Mouse (Mus musculus) lung, embryonic 15.5 days (tissue): ENCODE data around the gene Chaf1a. TPM values are rescaled to one million over a fixed set of nuclear protein-coding genes. Genes with fewer than 3 reads are reported as not detected.

Source experiments
- ATAC-seq: fragments of 200-750 bp; cut with Nextera tagmentation; 2 replicates; pipeline ENCODE4 v1.8.0; 2017; ENCODE audit warnings: moderate number of reproducible peaks, borderline replicate concordance; ENCODE audit not compliant: low FRiP score, low TSS enrichment; ENCODE audit errors: extremely low read depth
- H3K27ac ChIP-seq: fragments of 300-500 bp; sonication (generic); 2 replicates; pipeline ENCODE4 v1.5.1; 2015; ENCODE audit warnings: moderate library complexity, mild to moderate bottlenecking, inconsistent platforms
- H3K27me3 ChIP-seq: fragments of 300-500 bp; sonication (generic); 2 replicates; pipeline ENCODE4 v1.6.1; 2015; ENCODE audit warnings: inconsistent platforms
- H3K36me3 ChIP-seq: fragments of 300-500 bp; sonication (generic); 2 replicates; pipeline ENCODE4 v1.6.1; 2015; ENCODE audit warnings: inconsistent platforms
- H3K4me1 ChIP-seq: fragments of 300-500 bp; sonication (generic); 2 replicates; pipeline ENCODE4 v1.6.1; 2015; ENCODE audit warnings: inconsistent platforms
- H3K4me2 ChIP-seq: fragments of 300-500 bp; sonication (generic); 2 replicates; pipeline ENCODE4 v1.6.1; 2015; ENCODE audit warnings: inconsistent platforms, mild to moderate bottlenecking, moderate library complexity
- H3K4me3 ChIP-seq: fragments of 300-500 bp; sonication (generic); 2 replicates; pipeline ENCODE4 v1.5.1; 2015; ENCODE audit warnings: mild to moderate bottlenecking, inconsistent platforms
- H3K9ac ChIP-seq: fragments of 300-500 bp; sonication (generic); 2 replicates; pipeline ENCODE4 v1.6.1; 2015; ENCODE audit warnings: inconsistent platforms
- H3K9me3 ChIP-seq: fragments of 300-500 bp; sonication (generic); 2 replicates; pipeline ENCODE4 v1.6.1; 2016; ENCODE audit warnings: inconsistent platforms
- WGBS: fragments of 180-500 bp; shearing (Covaris S2); methylation state at CpG from one replicate; pipeline ENCODE4 v1.1.7; 2015; 5-methylcytosine and 5-hydroxymethylcytosine counted together
- polyA plus RNA-seq: library from polyadenylated mRNA; unstranded; fragments of >200 nt; fragmentation: Nextera tagmentation; extraction: Ambion mirVana; gene quantifications from 2 replicates; pipeline ENCODE4 v1.2.1, GENCODE M21; 2015

Gene Chaf1a
- polyA plus RNA-seq, 1 experiment from 2014 or later: 32.4 TPM

DNA sequence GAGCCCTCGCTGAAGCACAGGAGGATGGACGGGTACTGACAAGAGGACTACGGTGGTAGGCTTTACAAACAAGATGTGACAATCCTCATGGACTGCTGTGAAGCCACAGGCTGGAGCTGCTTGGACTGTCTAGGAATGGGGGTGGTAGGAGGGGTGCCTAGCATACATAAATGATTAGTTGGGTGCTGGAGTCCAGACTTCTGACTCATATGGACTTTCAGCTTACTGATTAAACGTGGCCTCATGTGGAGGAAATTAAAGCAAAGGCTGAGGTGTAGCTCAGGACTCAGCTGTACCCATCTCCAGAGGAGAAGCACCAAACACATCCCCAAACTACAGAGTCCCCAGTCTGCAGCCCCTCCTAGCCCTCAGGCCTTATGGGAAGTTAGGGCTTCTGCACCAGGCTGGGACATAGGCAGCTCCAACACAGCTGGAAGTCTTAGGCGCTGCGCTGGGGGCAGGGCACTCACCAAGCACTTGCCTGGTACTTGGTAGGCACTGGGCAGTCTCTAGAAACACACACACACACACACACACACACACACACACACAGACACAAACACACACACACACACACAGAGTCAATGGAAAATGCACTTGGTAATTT lies 8.0 kb upstream of the Chaf1a start:
- Histone ChIP-seq H3K9ac (no peak overlapping the region), H3K27me3 (no peaks in the 10 kb centered on the region), H3K9me3 (no peaks in the 10 kb centered on the region), H3K27ac (no peak overlapping the region), H3K4me1 (peaks cover 42% of the 10 kb centered on the region), H3K4me3 (no peak overlapping the region), H3K4me2 (no peak overlapping the region), H3K36me3 (peaks cover 19% of the 10 kb centered on the region; the same call in 1 of the 2 replicates)
- no peak for ATAC-seq
- WGBS: 67% methylated on average over 6 of the region's 6 CpGs

DNA sequence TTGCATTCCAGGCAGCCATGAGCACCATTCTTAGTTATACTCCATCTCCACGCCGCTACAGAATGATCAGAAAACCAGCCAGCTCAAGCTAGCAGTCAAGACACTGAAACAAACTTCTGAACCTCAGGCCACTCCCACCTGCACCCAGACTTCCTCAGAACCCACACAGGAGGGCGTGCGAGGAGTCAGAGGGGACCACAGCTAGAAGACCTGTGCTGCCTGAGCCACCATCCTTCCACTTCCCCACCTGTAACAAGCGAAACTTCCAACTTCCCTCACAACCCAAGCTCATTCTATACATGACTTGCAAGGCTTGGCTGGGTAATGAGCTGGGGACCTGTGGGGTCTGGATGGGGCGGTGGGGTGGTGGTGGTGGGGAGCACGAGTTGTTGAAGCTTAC lies 7.4 kb upstream of the Chaf1a start:
- H3K27me3 ChIP-seq: no peaks in the 10 kb centered on the region
- no peak overlapping the region for H3K4me3 ChIP-seq
- ATAC-seq: no peak
- peaks cover 43% of the 10 kb centered on the region for H3K4me1 ChIP-seq
- H3K36me3 ChIP-seq: peaks cover 13% of the 10 kb centered on the region; the same call in 1 of the 2 replicates
- no peaks in the 10 kb centered on the region for H3K9me3 ChIP-seq
- no peak overlapping the region for H3K27ac ChIP-seq
- no peak overlapping the region for H3K4me2 ChIP-seq
- no peak overlapping the region for H3K9ac ChIP-seq
- WGBS: 73% methylated on average over 7 of the region's 7 CpGs

DNA sequence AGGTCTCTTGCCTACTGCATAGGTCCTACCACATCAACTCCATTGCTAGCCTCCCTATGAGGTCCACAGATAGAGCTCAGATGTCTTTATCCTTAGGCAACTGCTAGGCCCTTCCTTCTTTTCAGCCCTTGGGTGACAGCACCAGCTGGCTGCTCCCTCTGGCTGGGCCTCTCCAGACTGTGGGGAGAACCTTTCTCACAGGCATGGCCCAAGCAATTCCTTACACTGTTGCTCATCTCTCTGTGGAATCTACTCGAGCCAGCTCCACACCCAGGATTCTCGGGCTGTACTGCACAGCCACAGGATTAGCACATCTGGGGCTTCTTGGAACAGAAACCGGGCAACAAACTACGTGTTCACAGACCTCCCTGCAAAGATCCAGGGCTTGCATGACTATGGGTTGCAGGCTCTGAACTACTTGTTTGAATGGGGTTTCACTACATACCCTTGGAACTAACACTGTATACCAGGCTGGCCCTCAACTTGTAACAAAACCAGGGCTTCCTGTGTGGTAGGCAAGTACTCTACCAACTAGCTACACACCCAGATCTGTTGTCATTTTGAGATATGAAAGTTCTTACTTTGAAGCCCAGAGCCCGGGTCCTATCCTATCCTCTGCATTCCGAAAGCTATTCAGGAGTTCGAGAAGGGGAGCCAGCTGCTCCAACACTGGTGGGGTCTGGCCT lies 6.1 kb upstream of the Chaf1a start:
- 81% methylated on average over 7 of the region's 7 CpGs for WGBS
- Histone ChIP-seq H3K9me3 (no peaks in the 10 kb centered on the region), H3K4me1 (peaks cover 43% of the 10 kb centered on the region), H3K4me2 (peak overlapping the region; percentile 68; the same call in 1 of the 2 replicates), H3K36me3 (peaks cover 13% of the 10 kb centered on the region; the same call in 1 of the 2 replicates), H3K27me3 (no peaks in the 10 kb centered on the region), H3K9ac (no peak overlapping the region), H3K4me3 (no peak overlapping the region; the same call in 1 of the 2 replicates), H3K27ac (no peak overlapping the region)
- no peak for ATAC-seq

DNA sequence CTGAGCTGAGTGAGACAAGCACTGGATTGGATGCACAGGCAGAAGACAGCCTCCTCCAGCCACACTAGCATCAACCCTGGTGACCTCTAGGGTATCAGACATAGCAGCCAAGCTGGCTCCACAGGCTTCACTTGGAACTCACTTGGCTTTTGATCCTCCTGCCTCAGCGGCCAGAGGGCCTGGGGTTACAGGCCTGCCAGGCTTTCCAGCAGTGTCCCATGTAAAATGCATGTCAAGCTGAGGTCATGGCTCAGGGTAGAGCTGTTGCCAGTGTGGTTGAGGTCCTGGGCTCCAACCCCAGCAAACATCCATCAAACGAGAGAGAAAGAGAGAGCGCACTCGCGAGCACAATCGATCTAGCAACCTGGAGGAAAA lies 5.5 kb upstream of the Chaf1a start:
- Histone ChIP-seq H3K9me3 (no peaks in the 10 kb centered on the region), H3K4me3 (peak overlapping the region; percentile 88), H3K27me3 (no peaks in the 10 kb centered on the region), H3K36me3 (peaks cover 13% of the 10 kb centered on the region; the same call in 1 of the 2 replicates), H3K4me2 (peak overlapping the region; percentile 68), H3K9ac (peak overlapping the region; percentile 93), H3K4me1 (peaks cover 43% of the 10 kb centered on the region), H3K27ac (no peak overlapping the region)
- no peak for ATAC-seq
- 70% methylated on average over 6 of the region's 6 CpGs for WGBS

DNA sequence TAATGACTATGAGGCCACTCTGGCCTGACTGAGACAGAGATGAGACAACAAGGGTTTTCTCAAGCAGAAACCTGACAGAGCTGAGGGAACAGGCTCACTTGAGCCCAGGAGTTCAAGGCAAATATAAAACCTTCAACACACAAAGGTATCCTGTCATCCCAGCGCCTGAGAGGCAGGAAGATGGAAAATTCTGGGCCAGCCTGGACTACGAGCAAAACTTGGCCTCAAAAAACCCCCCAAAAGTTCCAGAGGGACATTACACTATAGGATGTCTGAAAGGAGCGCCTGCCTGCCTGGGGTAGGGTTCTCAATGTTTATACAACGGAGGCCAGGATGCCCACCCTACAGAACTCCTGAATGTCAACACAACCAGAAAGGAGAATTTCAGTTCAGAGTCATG lies 5.0 kb upstream of the Chaf1a start:
- Histone ChIP-seq H3K27ac (no peak overlapping the region), H3K4me2 (peak overlapping the region; percentile 68), H3K9me3 (no peaks in the 10 kb centered on the region), H3K4me3 (peak overlapping the region; percentile 88), H3K4me1 (peaks cover 43% of the 10 kb centered on the region), H3K36me3 (peaks cover 11% of the 10 kb centered on the region; the same call in 1 of the 2 replicates), H3K9ac (peak overlapping the region; percentile 93), H3K27me3 (no peaks in the 10 kb centered on the region)
- WGBS: 51% methylated on average over 4 of the region's 4 CpGs
- no peak for ATAC-seq

DNA sequence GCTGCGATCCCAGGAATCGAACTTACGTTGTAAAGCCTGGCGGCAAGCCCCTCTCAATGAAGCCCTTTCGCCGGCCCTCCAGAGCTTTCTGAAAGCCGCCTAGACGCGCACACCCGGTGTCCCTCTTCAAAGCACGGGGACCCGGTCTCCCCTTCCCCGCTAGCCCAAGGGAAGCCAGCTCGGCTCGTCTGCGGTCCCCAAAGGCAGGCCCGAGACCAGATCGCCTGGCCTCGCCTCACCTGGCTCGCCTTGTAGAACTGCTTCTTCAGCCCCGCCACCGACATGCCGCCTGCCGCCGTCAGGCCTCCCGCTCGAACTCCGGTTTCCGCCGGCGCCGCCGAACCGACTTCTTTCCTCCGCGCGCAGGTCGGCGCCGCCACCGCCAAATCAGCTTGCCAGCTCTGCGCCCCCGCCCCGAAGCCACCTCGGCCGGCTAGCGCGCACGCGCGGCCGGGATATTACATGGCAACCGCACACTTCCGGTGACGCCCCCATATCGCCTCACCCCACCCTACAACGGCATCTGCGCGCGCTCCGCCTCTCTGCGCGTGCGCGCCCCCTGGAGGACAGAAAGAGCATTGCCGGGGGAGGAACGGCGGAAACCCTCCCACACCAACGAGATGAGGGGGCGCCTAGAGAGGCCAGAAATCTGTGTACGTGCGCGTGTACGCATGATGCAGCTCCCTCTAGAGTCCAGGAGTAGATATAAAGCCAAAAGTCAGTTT lies 3.9 kb upstream of the Chaf1a start, which contains the start of gene Sh3gl1:
TSS of gene Sh3gl1 (minus strand) at position 460 of the 725 bp plus-strand sequence.
- H3K9me3 ChIP-seq: no peaks in the 10 kb centered on the region
- H3K4me1 ChIP-seq: peaks cover 44% of the 10 kb centered on the region
- peak within 1 kb of the TSS; percentile 88 for H3K4me3 ChIP-seq
- H3K27me3 ChIP-seq: no peaks in the 10 kb centered on the region
- ATAC-seq: peak; percentile 90
- 0 out of 2 replicates have a peak, but pooled peaks cover 6% of the 10 kb centered on the region for H3K36me3 ChIP-seq
- H3K27ac ChIP-seq: peak within 1 kb of the TSS; percentile 88
- peak within 1 kb of the TSS; percentile 68 for H3K4me2 ChIP-seq
- peak within 1 kb of the TSS; percentile 93 for H3K9ac ChIP-seq
- WGBS: under 1% methylated on average over 74 of the region's 74 CpGs

DNA sequence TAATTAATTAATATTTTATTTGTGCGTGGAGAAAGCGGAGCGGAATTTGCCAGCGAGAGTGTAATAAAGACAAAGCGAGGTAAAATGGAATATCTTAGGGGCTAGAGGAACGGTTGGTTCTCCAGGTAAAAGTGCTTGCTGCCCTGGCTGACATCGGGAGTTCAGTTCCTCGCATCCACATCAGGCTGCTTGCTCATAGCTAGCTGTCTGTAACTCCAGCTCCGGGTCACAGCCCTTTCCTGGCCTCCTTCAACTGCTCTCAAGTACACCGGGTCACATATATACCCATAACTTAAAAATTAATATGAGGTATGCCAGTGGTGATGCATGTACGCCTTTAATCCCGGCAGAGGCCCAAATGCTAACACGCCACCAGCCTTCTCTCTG lies 3.3 kb upstream of the Chaf1a start:
- 0 out of 2 replicates have a peak, but pooled peaks cover 6% of the 10 kb centered on the region for H3K36me3 ChIP-seq
- H3K27me3 ChIP-seq: no peaks in the 10 kb centered on the region
- no peaks in the 10 kb centered on the region for H3K9me3 ChIP-seq
- ATAC-seq: no peak
- peak overlapping the region; percentile 37; the same call in 1 of the 2 replicates for H3K9ac ChIP-seq
- H3K4me2 ChIP-seq: peak overlapping the region; percentile 53
- no peak overlapping the region for H3K27ac ChIP-seq
- peaks cover 49% of the 10 kb centered on the region for H3K4me1 ChIP-seq
- 31% methylated on average over 13 of the region's 13 CpGs for WGBS
- H3K4me3 ChIP-seq: peak overlapping the region; percentile 31

DNA sequence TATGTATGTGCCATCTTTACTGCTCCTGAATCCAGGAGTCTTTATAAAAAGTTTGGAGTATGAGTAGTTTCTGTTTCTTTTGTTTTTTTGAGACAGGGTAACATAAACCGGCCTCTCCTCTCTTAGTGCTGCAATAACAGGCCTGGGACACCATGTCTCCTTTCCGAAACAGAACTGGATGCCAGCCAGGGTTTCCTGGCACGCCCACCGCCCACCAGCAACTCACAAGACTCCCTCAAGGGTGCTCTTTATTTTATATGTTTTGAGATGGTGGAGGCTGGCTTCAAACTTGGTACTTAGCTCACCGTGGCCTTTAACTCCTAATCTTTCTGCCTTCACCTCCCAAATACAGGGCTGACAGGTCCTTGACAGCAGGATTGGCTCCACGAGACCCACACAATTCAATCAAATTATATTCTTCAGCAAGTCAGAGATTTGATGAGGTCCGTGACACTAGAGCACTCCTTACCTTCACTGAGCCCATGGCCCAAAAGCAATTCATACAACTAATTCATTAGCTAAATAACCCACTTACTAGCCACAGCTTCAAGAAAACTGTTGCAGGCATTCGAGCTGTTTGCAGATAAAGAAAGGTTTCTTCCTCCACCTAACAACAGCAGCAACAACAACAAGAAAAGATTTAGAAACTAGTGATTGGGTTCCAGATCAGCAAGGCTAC lies 1.5 kb upstream of the Chaf1a start:
- Histone ChIP-seq H3K9ac (no peak overlapping the region), H3K4me1 (peaks cover 36% of the 10 kb centered on the region), H3K27me3 (no peaks in the 10 kb centered on the region), H3K27ac (no peak overlapping the region), H3K4me2 (no peak overlapping the region), H3K36me3 (0 out of 2 replicates have a peak, but pooled peaks cover 7% of the 10 kb centered on the region), H3K4me3 (no peak overlapping the region), H3K9me3 (no peaks in the 10 kb centered on the region)
- 78% methylated on average over 8 of the region's 8 CpGs for WGBS
- ATAC-seq: no peak

DNA sequence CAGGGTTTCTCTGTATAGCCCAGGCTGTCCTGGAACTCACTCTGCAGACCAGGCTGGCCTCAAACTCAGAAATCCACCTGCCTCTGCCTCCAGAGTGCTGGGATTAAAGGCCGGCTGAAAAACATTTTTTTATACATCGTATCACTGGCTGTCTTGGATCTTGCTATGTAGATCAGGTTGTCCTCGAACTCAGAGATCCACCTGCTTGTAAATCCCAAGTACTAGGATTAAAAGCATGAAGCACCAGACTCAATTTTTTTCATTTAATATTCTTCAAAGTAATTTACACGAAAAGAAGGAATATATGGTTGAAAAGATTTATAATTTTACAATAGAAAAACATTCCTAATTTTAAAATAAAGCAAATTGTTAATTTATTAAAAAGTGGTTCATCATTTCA lies 894 bp upstream of the Chaf1a start:
- ATAC-seq: no peak
- Histone ChIP-seq H3K36me3 (peaks cover 10% of the 10 kb centered on the region), H3K27me3 (no peaks in the 10 kb centered on the region), H3K9me3 (no peaks in the 10 kb centered on the region), H3K9ac (no peak overlapping the region), H3K4me2 (peak overlapping the region; percentile 89), H3K4me3 (peak overlapping the region; percentile 93), H3K4me1 (peaks cover 33% of the 10 kb centered on the region), H3K27ac (no peak overlapping the region)
- WGBS: 69% methylated on average over 4 of the region's 4 CpGs

DNA sequence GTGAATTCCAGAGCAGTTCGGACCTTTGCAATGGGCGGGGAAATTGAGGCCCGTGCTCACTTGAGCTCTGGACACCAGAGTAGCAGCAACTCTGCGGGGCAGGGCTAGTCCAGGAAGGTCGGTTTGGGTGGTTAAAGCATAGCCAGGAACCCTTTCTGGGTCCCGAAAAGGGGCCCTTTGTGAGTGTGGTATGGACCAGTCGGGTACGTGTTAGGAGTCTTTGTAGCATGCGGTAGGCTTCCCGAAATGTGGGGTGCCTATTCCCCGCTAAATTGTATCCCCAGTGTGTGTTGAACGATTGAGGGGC lies 571 bp downstream of the Chaf1a start:
- Histone ChIP-seq H3K4me1 (peaks cover 19% of the 10 kb centered on the region), H3K9me3 (no peaks in the 10 kb centered on the region), H3K27me3 (no peaks in the 10 kb centered on the region), H3K4me3 (peak overlapping the region; percentile 93), H3K4me2 (peak overlapping the region; percentile 89), H3K27ac (peak overlapping the region; percentile 91), H3K9ac (peak overlapping the region; percentile 96), H3K36me3 (peaks cover 21% of the 10 kb centered on the region)
- no peak for ATAC-seq
- WGBS: 2% methylated on average over 12 of the region's 12 CpGs

DNA sequence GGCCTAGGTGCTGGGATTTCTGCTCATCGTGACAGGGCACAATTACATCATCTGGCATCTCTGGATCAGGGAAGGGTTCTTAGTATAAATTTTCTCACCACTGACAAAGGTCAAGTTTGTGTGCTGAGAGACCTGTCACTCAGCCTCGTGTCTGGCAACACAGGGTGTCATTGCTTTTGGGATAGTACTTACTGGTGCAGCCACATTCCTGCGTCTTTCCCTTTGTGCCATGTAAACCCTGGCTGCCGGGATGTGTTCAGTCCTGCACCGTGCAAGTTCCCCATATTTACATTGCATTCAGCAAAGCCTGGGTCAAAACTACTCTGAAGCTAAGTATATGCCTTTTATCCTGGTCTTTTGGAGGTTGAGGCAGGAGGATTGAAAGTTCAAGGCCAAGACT lies 11.1 kb downstream of the Chaf1a start:
- Histone ChIP-seq H3K4me3 (no peak overlapping the region), H3K36me3 (peaks cover 71% of the 10 kb centered on the region), H3K27me3 (no peaks in the 10 kb centered on the region), H3K9me3 (no peaks in the 10 kb centered on the region), H3K4me2 (no peak overlapping the region), H3K4me1 (no peaks in the 10 kb centered on the region), H3K9ac (no peak overlapping the region), H3K27ac (no peak overlapping the region)
- ATAC-seq: no peak
- 74% methylated on average over 5 of the region's 5 CpGs for WGBS
